Mouse (Mus musculus): Measurements from ENCODE around the gene Fancc. TPM values are rescaled to one million over a fixed set of nuclear protein-coding genes. Genes with fewer than 3 reads are reported as not detected.

Gene Fancc
- polyA plus RNA-seq, 1 experiment from 2014 or later, result 25.9 TPM

GRCm38 (mm10) chr13:63384775-63385174, 112.3 kb downstream of the Fancc start:
- Histone ChIP-seq H3K4me2 (no peak overlapping the region), H3K4me3 (ENCODE audit: low read depth, low read length) (no peak overlapping the region), H3K4me1 (ENCODE audit: insufficient read depth) (no peaks in the 10 kb centered on the region), H3K27ac (ENCODE audit: low read depth) (no peak overlapping the region), H3K9ac (no peak overlapping the region), H3K9me3 (ENCODE audit: low read depth, low read length) (no peaks in the 10 kb centered on the region), H3K36me3 (ENCODE audit: insufficient read depth) (no peaks in the 10 kb centered on the region), H3K27me3 (ENCODE audit: insufficient read depth, low read length) (no peaks in the 10 kb centered on the region)
- TF ChIP-seq CTCF (IDR thresholded peaks at IDR 0.05; ENCODE audit: low read depth), result no peak
- 85% methylated on average over 3 of the region's 3 CpGs for WGBS
- ATAC-seq (ENCODE audit: insufficient read depth), result no peak
- no peak for DNase-seq

DNA sequence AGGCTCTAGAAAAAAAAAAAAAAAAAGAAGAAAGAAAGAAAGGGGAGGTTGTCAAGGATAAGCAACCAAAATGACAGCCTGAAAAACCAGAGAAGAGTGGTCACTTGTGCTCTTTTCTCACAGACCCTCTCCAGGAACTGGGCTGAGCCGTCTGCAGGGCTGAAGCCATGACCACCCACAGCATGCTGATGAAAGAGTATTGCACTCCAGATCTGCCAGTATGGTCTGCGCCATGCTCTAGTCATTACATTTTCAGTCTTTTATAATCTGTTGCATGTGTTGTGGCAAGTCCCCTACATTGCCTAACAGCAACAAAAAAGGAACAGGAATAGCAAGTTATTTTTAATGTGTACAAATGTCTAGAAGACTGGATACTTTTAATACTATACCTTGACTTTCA, 114.9 kb downstream of the Fancc start:
- ATAC-seq (ENCODE audit: insufficient read depth), result no peak
- H3K36me3 ChIP-seq (ENCODE audit: insufficient read depth), result no peaks in the 10 kb centered on the region
- no peak for TF ChIP-seq CTCF (IDR thresholded peaks at IDR 0.05; ENCODE audit: low read depth)
- no peaks in the 10 kb centered on the region for H3K27me3 ChIP-seq (ENCODE audit: insufficient read depth, low read length)
- H3K4me2 ChIP-seq, result no peak overlapping the region
- H3K4me3 ChIP-seq (ENCODE audit: low read depth, low read length), result no peak overlapping the region
- H3K9ac ChIP-seq, result no peak overlapping the region
- no peak for DNase-seq
- no peaks in the 10 kb centered on the region for H3K9me3 ChIP-seq (ENCODE audit: low read depth, low read length)
- H3K4me1 ChIP-seq (ENCODE audit: insufficient read depth), result no peaks in the 10 kb centered on the region
- WGBS, result 70% methylated on average over 2 of the region's 2 CpGs
- H3K27ac ChIP-seq (ENCODE audit: low read depth), result no peak overlapping the region

- no peak overlapping the region for H3K4me2 ChIP-seq
- no peaks in the 10 kb centered on the region for H3K4me1 ChIP-seq (ENCODE audit: insufficient read depth)
- no peak for TF ChIP-seq CTCF (IDR thresholded peaks at IDR 0.05; ENCODE audit: low read depth)
- ATAC-seq (ENCODE audit: insufficient read depth), result no peak
- H3K27ac ChIP-seq (ENCODE audit: low read depth), result no peak overlapping the region
- DNase-seq, result no peak
- no peaks in the 10 kb centered on the region for H3K27me3 ChIP-seq (ENCODE audit: insufficient read depth, low read length)
- no peaks in the 10 kb centered on the region for H3K36me3 ChIP-seq (ENCODE audit: insufficient read depth)
- no peak overlapping the region for H3K9ac ChIP-seq
- H3K4me3 ChIP-seq (ENCODE audit: low read depth, low read length), result no peak overlapping the region
- WGBS, result 76% methylated on average over 7 of the region's 7 CpGs
- no peaks in the 10 kb centered on the region for H3K9me3 ChIP-seq (ENCODE audit: low read depth, low read length)
These were observed 123.5 kb downstream of the Fancc start for GRCm38 (mm10) chr13:63373460-63374166.

DNA sequence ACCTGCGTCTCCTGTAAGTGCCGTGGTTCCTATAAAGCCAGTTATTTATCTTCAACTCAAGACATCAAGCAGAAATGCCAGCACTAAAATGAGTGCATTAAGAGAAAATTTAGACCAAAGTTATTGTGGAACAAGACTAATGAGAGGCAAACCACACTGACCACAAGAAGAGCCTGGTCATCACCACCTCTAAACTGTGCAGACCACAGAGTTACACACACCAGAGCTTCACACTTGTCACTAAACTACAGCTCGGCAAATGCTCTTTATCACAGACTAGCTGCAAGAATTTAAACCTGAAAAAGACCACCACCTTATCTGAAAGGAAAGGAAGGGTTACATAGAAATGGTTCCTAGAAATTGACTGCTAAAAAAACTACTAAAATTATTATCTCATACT, 135.3 kb downstream of the Fancc start:
- DNase-seq (no peak), ATAC-seq (ENCODE audit: insufficient read depth) (no peak)
- Histone ChIP-seq H3K9ac (no peak overlapping the region), H3K4me3 (ENCODE audit: low read depth, low read length) (no peak overlapping the region), H3K4me1 (ENCODE audit: insufficient read depth) (no peaks in the 10 kb centered on the region), H3K27me3 (ENCODE audit: insufficient read depth, low read length) (no peaks in the 10 kb centered on the region), H3K36me3 (ENCODE audit: insufficient read depth) (no peaks in the 10 kb centered on the region), H3K9me3 (ENCODE audit: low read depth, low read length) (no peaks in the 10 kb centered on the region), H3K4me2 (no peak overlapping the region), H3K27ac (ENCODE audit: low read depth) (no peak overlapping the region)
- TF ChIP-seq CTCF (IDR thresholded peaks at IDR 0.05; ENCODE audit: low read depth), result no peak
- WGBS, result 66% methylated on average over 3 of the region's 3 CpGs

DNA sequence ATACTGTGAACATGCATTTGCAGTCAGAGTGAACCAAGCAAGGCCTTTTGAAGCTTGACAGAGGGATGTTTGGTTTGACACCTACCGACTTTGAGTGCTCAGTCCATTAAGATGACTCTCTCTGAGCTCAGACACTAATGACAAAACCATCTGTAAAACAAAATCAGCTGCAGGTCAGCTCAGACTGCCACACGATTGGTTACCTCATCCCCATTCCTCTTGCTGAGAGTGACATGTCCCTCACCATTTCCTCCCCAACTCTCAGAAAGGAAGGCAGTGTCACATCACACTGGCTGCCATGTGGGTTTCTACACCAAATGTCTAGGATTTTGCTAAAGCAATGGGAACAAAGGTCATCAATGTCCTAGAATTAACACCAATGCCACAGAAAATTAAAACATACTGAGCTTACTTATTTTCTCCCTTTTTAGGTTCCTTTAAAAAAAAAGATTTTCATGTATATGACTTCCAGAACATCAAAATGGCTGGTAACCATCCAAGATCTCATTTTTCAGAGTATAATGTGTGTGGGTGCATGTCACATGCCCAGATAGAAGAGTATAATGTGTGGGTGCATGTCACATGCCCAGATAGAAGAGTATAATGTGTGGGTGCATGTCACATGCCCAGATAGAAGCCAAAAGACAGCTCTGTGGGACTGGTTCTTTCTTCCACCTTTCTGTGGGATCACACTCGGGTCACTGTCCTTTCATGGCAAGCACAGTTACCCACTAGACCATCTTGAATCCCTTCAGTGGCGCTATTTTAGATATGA, 136.8 kb downstream of the Fancc start:
- H3K36me3 ChIP-seq (ENCODE audit: insufficient read depth), result no peaks in the 10 kb centered on the region
- DNase-seq (peak; percentile 32), ATAC-seq (ENCODE audit: insufficient read depth) (peak; percentile 36)
- H3K9me3 ChIP-seq (ENCODE audit: low read depth, low read length), result no peaks in the 10 kb centered on the region
- H3K4me2 ChIP-seq, result no peak overlapping the region
- WGBS, result 37% methylated on average over 4 of the region's 4 CpGs
- no peak overlapping the region for H3K4me3 ChIP-seq (ENCODE audit: low read depth, low read length)
- H3K27ac ChIP-seq (ENCODE audit: low read depth), result 0 out of 2 replicates have a peak overlapping the region, but pooled peaks have one; percentile 43
- TF ChIP-seq CTCF (IDR thresholded peaks at IDR 0.05; ENCODE audit: low read depth), result no peak
- no peaks in the 10 kb centered on the region for H3K4me1 ChIP-seq (ENCODE audit: insufficient read depth)
- H3K9ac ChIP-seq, result no peak overlapping the region
- H3K27me3 ChIP-seq (ENCODE audit: insufficient read depth, low read length), result no peaks in the 10 kb centered on the region

GRCm38 (mm10) chr13:63359393-63359792, 137.7 kb downstream of the Fancc start:
- no peaks in the 10 kb centered on the region for H3K27me3 ChIP-seq (ENCODE audit: insufficient read depth, low read length)
- H3K9ac ChIP-seq, result no peak overlapping the region
- H3K27ac ChIP-seq (ENCODE audit: low read depth), result no peak overlapping the region
- DNase-seq, result peak; percentile 70
- H3K9me3 ChIP-seq (ENCODE audit: low read depth, low read length), result no peaks in the 10 kb centered on the region
- H3K4me1 ChIP-seq (ENCODE audit: insufficient read depth), result no peaks in the 10 kb centered on the region
- TF ChIP-seq CTCF (IDR thresholded peaks at IDR 0.05; ENCODE audit: low read depth), result no peak
- H3K4me2 ChIP-seq, result no peak overlapping the region
- no peaks in the 10 kb centered on the region for H3K36me3 ChIP-seq (ENCODE audit: insufficient read depth)
- peak; percentile 32; the same call in 1 of the 2 replicates for ATAC-seq (ENCODE audit: insufficient read depth)
- 43% methylated on average over 4 of the region's 4 CpGs for WGBS
- no peak overlapping the region for H3K4me3 ChIP-seq (ENCODE audit: low read depth, low read length)

- DNase-seq, result peak; percentile 88
- no peaks in the 10 kb centered on the region for H3K9me3 ChIP-seq (ENCODE audit: low read depth, low read length)
- ATAC-seq (ENCODE audit: insufficient read depth), result no peak
These were observed 140.5 kb downstream of the Fancc start for GRCm38 (mm10) chr13:63356558-63356957.

More at GRCm38 (mm10) chr13:63356558-63356957, 140.5 kb downstream of the Fancc start:
- Histone ChIP-seq H3K4me3 (ENCODE audit: low read depth, low read length) (no peak overlapping the region), H3K27ac (ENCODE audit: low read depth) (no peak overlapping the region), H3K27me3 (ENCODE audit: insufficient read depth, low read length) (no peaks in the 10 kb centered on the region), H3K4me1 (ENCODE audit: insufficient read depth) (no peaks in the 10 kb centered on the region), H3K9ac (no peak overlapping the region), H3K36me3 (ENCODE audit: insufficient read depth) (no peaks in the 10 kb centered on the region), H3K4me2 (no peak overlapping the region)
- peak; percentile 86 for TF ChIP-seq CTCF (IDR thresholded peaks at IDR 0.05; ENCODE audit: low read depth)
- WGBS, result 31% methylated on average over 3 of the region's 3 CpGs
